Mouse (Mus musculus): Measurements from ENCODE around the gene Gxylt2. TPM values are rescaled to one million over a fixed set of nuclear protein-coding genes. Genes with fewer than 3 reads are reported as not detected.

Gene Gxylt2
- polyA plus RNA-seq, 1 experiment = 0.27 TPM

- H3K4me1 ChIP-seq (ENCODE audit: control insufficient read depth, insufficient read depth, low read length) = no peaks in the 10 kb centered on the region
- H3K4me3 ChIP-seq (ENCODE audit: low read depth, low read length) = no peak overlapping the region
- H3K9ac ChIP-seq (ENCODE audit: low read depth, poor library complexity, severe bottlenecking) = no peak overlapping the region
- no peaks in the 10 kb centered on the region for H3K36me3 ChIP-seq (ENCODE audit: control insufficient read depth, insufficient read depth, low read length, poor library complexity, severe bottlenecking)
- H3K9me3 ChIP-seq (replicated peaks; ENCODE audit: control insufficient read depth, insufficient read depth, low read length, poor library complexity, severe bottlenecking) = no peaks in the 10 kb centered on the region; the same call in 1 of the 2 replicates
- H3K27ac ChIP-seq (ENCODE audit: insufficient read depth, low read length) = no peak overlapping the region
- H3K27me3 ChIP-seq (ENCODE audit: control insufficient read depth, insufficient read depth, low read length, poor library complexity, severe bottlenecking) = no peaks in the 10 kb centered on the region
- no peak for TF ChIP-seq CTCF (IDR thresholded peaks at IDR 0.05; ENCODE audit: low read depth, low read length)
- TF ChIP-seq POLR2A (IDR thresholded peaks at IDR 0.05; ENCODE audit: insufficient read depth, low read length) = no peak
- no peak for TF ChIP-seq EP300 (IDR thresholded peaks at IDR 0.05; ENCODE audit: insufficient read depth, low read depth, low read length)
Measured at GRCm38 (mm10) chr6:100716152-100716551, 11.6 kb downstream of the Gxylt2 start.

- H3K9ac ChIP-seq (ENCODE audit: low read depth, poor library complexity, severe bottlenecking) = no peak overlapping the region
- no peaks in the 10 kb centered on the region for H3K27me3 ChIP-seq (ENCODE audit: control insufficient read depth, insufficient read depth, low read length, poor library complexity, severe bottlenecking)
- no peaks in the 10 kb centered on the region; the same call in 1 of the 2 replicates for H3K9me3 ChIP-seq (replicated peaks; ENCODE audit: control insufficient read depth, insufficient read depth, low read length, poor library complexity, severe bottlenecking)
- TF ChIP-seq EP300 (IDR thresholded peaks at IDR 0.05; ENCODE audit: insufficient read depth, low read depth, low read length) (no peak), POLR2A (IDR thresholded peaks at IDR 0.05; ENCODE audit: insufficient read depth, low read length) (no peak), CTCF (IDR thresholded peaks at IDR 0.05; ENCODE audit: low read depth, low read length) (no peak)
- H3K27ac ChIP-seq (ENCODE audit: insufficient read depth, low read length) = no peak overlapping the region
- no peak overlapping the region for H3K4me3 ChIP-seq (ENCODE audit: low read depth, low read length)
- H3K4me1 ChIP-seq (ENCODE audit: control insufficient read depth, insufficient read depth, low read length) = no peaks in the 10 kb centered on the region
- no peaks in the 10 kb centered on the region for H3K36me3 ChIP-seq (ENCODE audit: control insufficient read depth, insufficient read depth, low read length, poor library complexity, severe bottlenecking)
Measured at GRCm38 (mm10) chr6:100716817-100717216, 12.3 kb downstream of the Gxylt2 start.

- Histone ChIP-seq H3K27me3 (ENCODE audit: control insufficient read depth, insufficient read depth, low read length, poor library complexity, severe bottlenecking) (no peaks in the 10 kb centered on the region), H3K36me3 (ENCODE audit: control insufficient read depth, insufficient read depth, low read length, poor library complexity, severe bottlenecking) (no peaks in the 10 kb centered on the region), H3K4me1 (ENCODE audit: control insufficient read depth, insufficient read depth, low read length) (no peaks in the 10 kb centered on the region), H3K27ac (ENCODE audit: insufficient read depth, low read length) (no peak overlapping the region), H3K9ac (ENCODE audit: low read depth, poor library complexity, severe bottlenecking) (no peak overlapping the region), H3K4me3 (ENCODE audit: low read depth, low read length) (no peak overlapping the region), H3K9me3 (replicated peaks; ENCODE audit: control insufficient read depth, insufficient read depth, low read length, poor library complexity, severe bottlenecking) (no peaks in the 10 kb centered on the region; the same call in 1 of the 2 replicates)
- no peak for TF ChIP-seq EP300 (IDR thresholded peaks at IDR 0.05; ENCODE audit: insufficient read depth, low read depth, low read length)
- no peak for TF ChIP-seq CTCF (IDR thresholded peaks at IDR 0.05; ENCODE audit: low read depth, low read length)
Measured at GRCm38 (mm10) chr6:100720098-100720501, 15.6 kb downstream of the Gxylt2 start.

GRCm38 (mm10) chr6:100720882-100721721 lies 16.6 kb downstream of the Gxylt2 start:
- TF ChIP-seq EP300 (IDR thresholded peaks at IDR 0.05; ENCODE audit: insufficient read depth, low read depth, low read length) (no peak), POLR2A (IDR thresholded peaks at IDR 0.05; ENCODE audit: insufficient read depth, low read length) (no peak), CTCF (IDR thresholded peaks at IDR 0.05; ENCODE audit: low read depth, low read length) (no peak)
- no peak overlapping the region for H3K4me3 ChIP-seq (ENCODE audit: low read depth, low read length)
- H3K9ac ChIP-seq (ENCODE audit: low read depth, poor library complexity, severe bottlenecking) = no peak overlapping the region
- H3K36me3 ChIP-seq (ENCODE audit: control insufficient read depth, insufficient read depth, low read length, poor library complexity, severe bottlenecking) = no peaks in the 10 kb centered on the region
- no peaks in the 10 kb centered on the region for H3K27me3 ChIP-seq (ENCODE audit: control insufficient read depth, insufficient read depth, low read length, poor library complexity, severe bottlenecking)
- H3K4me1 ChIP-seq (ENCODE audit: control insufficient read depth, insufficient read depth, low read length) = no peaks in the 10 kb centered on the region
- no peaks in the 10 kb centered on the region; the same call in 1 of the 2 replicates for H3K9me3 ChIP-seq (replicated peaks; ENCODE audit: control insufficient read depth, insufficient read depth, low read length, poor library complexity, severe bottlenecking)
- no peak overlapping the region for H3K27ac ChIP-seq (ENCODE audit: insufficient read depth, low read length)

GRCm38 (mm10) chr6:100731996-100732375 lies 27.5 kb downstream of the Gxylt2 start:
- Histone ChIP-seq H3K27ac (ENCODE audit: insufficient read depth, low read length) (no peak overlapping the region), H3K4me3 (ENCODE audit: low read depth, low read length) (no peak overlapping the region), H3K9ac (ENCODE audit: low read depth, poor library complexity, severe bottlenecking) (no peak overlapping the region), H3K4me1 (ENCODE audit: control insufficient read depth, insufficient read depth, low read length) (no peaks in the 10 kb centered on the region), H3K36me3 (ENCODE audit: control insufficient read depth, insufficient read depth, low read length, poor library complexity, severe bottlenecking) (no peaks in the 10 kb centered on the region), H3K27me3 (ENCODE audit: control insufficient read depth, insufficient read depth, low read length, poor library complexity, severe bottlenecking) (no peaks in the 10 kb centered on the region), H3K9me3 (replicated peaks; ENCODE audit: control insufficient read depth, insufficient read depth, low read length, poor library complexity, severe bottlenecking) (no peaks in the 10 kb centered on the region)
- TF ChIP-seq EP300 (IDR thresholded peaks at IDR 0.05; ENCODE audit: insufficient read depth, low read depth, low read length) = no peak
- no peak for TF ChIP-seq POLR2A (IDR thresholded peaks at IDR 0.05; ENCODE audit: insufficient read depth, low read length)
- TF ChIP-seq CTCF (IDR thresholded peaks at IDR 0.05; ENCODE audit: low read depth, low read length) = no peak

- Histone ChIP-seq H3K4me3 (ENCODE audit: low read depth, low read length) (no peak overlapping the region), H3K4me1 (ENCODE audit: control insufficient read depth, insufficient read depth, low read length) (no peaks in the 10 kb centered on the region), H3K27ac (ENCODE audit: insufficient read depth, low read length) (no peak overlapping the region), H3K27me3 (ENCODE audit: control insufficient read depth, insufficient read depth, low read length, poor library complexity, severe bottlenecking) (no peaks in the 10 kb centered on the region), H3K9ac (ENCODE audit: low read depth, poor library complexity, severe bottlenecking) (no peak overlapping the region), H3K9me3 (replicated peaks; ENCODE audit: control insufficient read depth, insufficient read depth, low read length, poor library complexity, severe bottlenecking) (no peaks in the 10 kb centered on the region), H3K36me3 (ENCODE audit: control insufficient read depth, insufficient read depth, low read length, poor library complexity, severe bottlenecking) (no peaks in the 10 kb centered on the region)
- TF ChIP-seq EP300 (IDR thresholded peaks at IDR 0.05; ENCODE audit: insufficient read depth, low read depth, low read length) (no peak), CTCF (IDR thresholded peaks at IDR 0.05; ENCODE audit: low read depth, low read length) (no peak), POLR2A (IDR thresholded peaks at IDR 0.05; ENCODE audit: insufficient read depth, low read length) (no peak)
Measured at GRCm38 (mm10) chr6:100732376-100733021, 28.0 kb downstream of the Gxylt2 start.
